Mouse (Mus musculus) hindbrain, postnatal 0 days (tissue): ENCODE measurements around the gene Tnpo3. TPM values are rescaled to one million over a fixed set of nuclear protein-coding genes. Genes with fewer than 3 reads are reported as not detected.
A peak's percentile ranks its signal among the peaks of the same experiment; 100 is the strongest.

Experiments
- ATAC-seq: fragments of 200-750 bp; cut with Nextera tagmentation; 2 replicates; pipeline ENCODE4 v1.8.0; 2017; ENCODE audit warnings: mild to moderate bottlenecking, moderate TSS enrichment, moderate library complexity
- DNase-seq: peaks from one replicate; pipeline ENCODE4 v3.0.0-alpha.2; 2015; ENCODE audit warnings: low spot score
- H3K27ac ChIP-seq: fragments of 300-500 bp; sonication (generic); 2 replicates; pipeline ENCODE4 v1.5.1; 2014; ENCODE audit warnings: mild to moderate bottlenecking
- H3K27me3 ChIP-seq: fragments of 300-500 bp; sonication (generic); 2 replicates; pipeline ENCODE4 v1.6.1; 2014; ENCODE audit warnings: low read length, mixed read lengths; ENCODE audit not compliant: insufficient read depth
- H3K36me3 ChIP-seq: fragments of 300-500 bp; sonication (generic); 2 replicates; pipeline ENCODE4 v1.6.1; 2014; ENCODE audit warnings: low read length, mixed read lengths; ENCODE audit not compliant: insufficient read depth
- H3K4me1 ChIP-seq: fragments of 300-500 bp; sonication (generic); 2 replicates; pipeline ENCODE4 v1.6.1; 2014; ENCODE audit warnings: antibody characterized with exemption, low read length, mixed read lengths; ENCODE audit not compliant: insufficient read depth
- H3K4me2 ChIP-seq: fragments of 300-500 bp; sonication (generic); 2 replicates; pipeline ENCODE4 v1.6.1; 2014; ENCODE audit warnings: low read depth, mild to moderate bottlenecking, low read length, moderate library complexity, mixed read lengths
- H3K4me3 ChIP-seq: fragments of 300-500 bp; sonication (generic); 2 replicates; pipeline ENCODE4 v1.5.1; 2014; ENCODE audit warnings: low read length
- H3K9ac ChIP-seq: fragments of 300-500 bp; sonication (generic); replicated peaks from 2 replicates; pipeline ENCODE4 v1.6.1; 2014; ENCODE audit warnings: mild to moderate bottlenecking, low read length, moderate library complexity, mixed read lengths
- H3K9me3 ChIP-seq: fragments of 300-500 bp; sonication (generic); 2 replicates; pipeline ENCODE4 v1.6.1; 2016; ENCODE audit warnings: low read length, mixed read lengths
- CTCF ChIP-seq: IDR thresholded peaks from 2 replicates; pipeline ENCODE4 v1.5.1; 2016; ENCODE audit warnings: antibody characterized with exemption, control low read depth, low read depth
- WGBS: fragments of 180-500 bp; shearing (Covaris S2); extraction: QIAGEN DNeasy Blood & Tissue Kit; methylation state at CpG from one replicate; pipeline ENCODE4 v1.1.7; 2014; 5-methylcytosine and 5-hydroxymethylcytosine counted together
- polyA plus RNA-seq: library from polyadenylated mRNA; unstranded; fragments of >200 nt; fragmentation: Nextera tagmentation; extraction: Ambion mirVana; gene quantifications from 2 replicates; pipeline ENCODE4 v1.2.1, GENCODE M21; 2015
- total RNA-seq: library from RNA; depleted of rRNA; stranded (reverse); fragments of >200 nt; gene quantifications from 2 replicates; pipeline ENCODE4 v1.2.3, GENCODE M21; 2014; rRNA removed

Gene Tnpo3
- total RNA-seq (79.2 and 81.8 TPM in 2 replicates), polyA plus RNA-seq (56.7 and 57.3 TPM in 2 replicates)

- Histone ChIP-seq H3K9me3 (no peaks in the 10 kb centered on the region), H3K36me3 (no peaks in the 10 kb centered on the region), H3K27me3 (no peaks in the 10 kb centered on the region), H3K4me3 (peak within 1 kb of the TSS; percentile 99), H3K9ac (peak within 1 kb of the TSS; percentile 87), H3K4me2 (peak within 1 kb of the TSS; percentile 89), H3K27ac (peak within 1 kb of the TSS; percentile 95), H3K4me1 (peaks cover 8% of the 10 kb centered on the region; the same call in 1 of the 2 replicates)
- WGBS = under 1% methylated on average over 67 of the region's 67 CpGs
- peak; percentile 98 for ATAC-seq
- DNase-seq = peak; percentile 96
- no peak for TF ChIP-seq CTCF
Measured at GRCm38 (mm10) chr6:29609111-29610019, at the start of gene Tnpo3. Gene Tnpo3 (minus strand): TSS chr6:29609887.

GRCm38 (mm10) chr6:29658626-29659475 is 49.2 kb upstream of the Tnpo3 start:
- no peaks in the 10 kb centered on the region for H3K9me3 ChIP-seq
- ATAC-seq (no peak), DNase-seq (no peak)
- H3K27me3 ChIP-seq = no peaks in the 10 kb centered on the region
- no peaks in the 10 kb centered on the region for H3K36me3 ChIP-seq
- no peak overlapping the region for H3K9ac ChIP-seq
- no peak overlapping the region for H3K4me2 ChIP-seq
- H3K27ac ChIP-seq = no peak overlapping the region
- H3K4me1 ChIP-seq = no peaks in the 10 kb centered on the region
- WGBS = 79% methylated on average over 3 of the region's 3 CpGs
- H3K4me3 ChIP-seq = no peak overlapping the region
- no peak for TF ChIP-seq CTCF

- H3K4me1 ChIP-seq = no peaks in the 10 kb centered on the region
- TF ChIP-seq CTCF = no peak
- no peak overlapping the region for H3K4me3 ChIP-seq
- DNase-seq (no peak), ATAC-seq (no peak)
- H3K9me3 ChIP-seq = no peaks in the 10 kb centered on the region
- H3K27ac ChIP-seq = no peak overlapping the region
- H3K36me3 ChIP-seq = no peaks in the 10 kb centered on the region
- H3K4me2 ChIP-seq = no peak overlapping the region
- H3K27me3 ChIP-seq = no peaks in the 10 kb centered on the region
- no peak overlapping the region for H3K9ac ChIP-seq
Measured at GRCm38 (mm10) chr6:29653271-29653670, 43.6 kb upstream of the Tnpo3 start.

GRCm38 (mm10) chr6:29650170-29650549 is 40.5 kb upstream of the Tnpo3 start:
- H3K9ac ChIP-seq = no peak overlapping the region
- H3K9me3 ChIP-seq = no peaks in the 10 kb centered on the region
- H3K4me3 ChIP-seq = no peak overlapping the region
- DNase-seq (no peak), ATAC-seq (no peak)
- no peaks in the 10 kb centered on the region for H3K36me3 ChIP-seq
- H3K27ac ChIP-seq = no peak overlapping the region
- H3K4me1 ChIP-seq = no peaks in the 10 kb centered on the region
- no peak for TF ChIP-seq CTCF
- no peak overlapping the region for H3K4me2 ChIP-seq
- no peaks in the 10 kb centered on the region for H3K27me3 ChIP-seq
- WGBS = 74% methylated on average over 10 of the region's 10 CpGs

GRCm38 (mm10) chr6:29649494-29650169 is 39.9 kb upstream of the Tnpo3 start:
- WGBS = 34% methylated on average over 14 of the region's 14 CpGs
- Histone ChIP-seq H3K9me3 (no peaks in the 10 kb centered on the region), H3K27me3 (no peaks in the 10 kb centered on the region), H3K36me3 (no peaks in the 10 kb centered on the region), H3K4me3 (no peak overlapping the region), H3K27ac (no peak overlapping the region), H3K4me2 (no peak overlapping the region), H3K4me1 (no peaks in the 10 kb centered on the region), H3K9ac (no peak overlapping the region)
- peak; percentile 71 for ATAC-seq
- DNase-seq = peak; percentile 90
- TF ChIP-seq CTCF = peak; percentile 95

GRCm38 (mm10) chr6:29641816-29642215 is 32.1 kb upstream of the Tnpo3 start:
- H3K9me3 ChIP-seq = no peaks in the 10 kb centered on the region
- H3K4me3 ChIP-seq = no peak overlapping the region
- H3K27ac ChIP-seq = no peak overlapping the region
- no peak overlapping the region for H3K4me2 ChIP-seq
- no peak for TF ChIP-seq CTCF
- H3K27me3 ChIP-seq = no peaks in the 10 kb centered on the region
- WGBS = 84% methylated on average over 4 of the region's 4 CpGs
- no peak overlapping the region for H3K9ac ChIP-seq
- no peaks in the 10 kb centered on the region for H3K36me3 ChIP-seq
- no peaks in the 10 kb centered on the region for H3K4me1 ChIP-seq
- ATAC-seq (no peak), DNase-seq (no peak)
